Mouse (Mus musculus): ENCODE data around the gene Sbk2. TPM values are rescaled to one million over a fixed set of nuclear protein-coding genes. Genes with fewer than 3 reads are reported as not detected.

The Sbk2 gene
- polyA plus RNA-seq, 1 experiment from 2014 or later, result 0.19 TPM

GRCm38 (mm10) chr7:4899649-4900522 lies 64.3 kb downstream of the Sbk2 start:
- Histone ChIP-seq H3K4me1 (peaks cover 18% of the 10 kb centered on the region), H3K27ac (no peak overlapping the region), H3K27me3 (no peaks in the 10 kb centered on the region), H3K4me2 (peak overlapping the region; percentile 63), H3K4me3 (replicated peaks) (peak overlapping the region; percentile 35), H3K9ac (peak overlapping the region; percentile 17; the same call in 1 of the 2 replicates), H3K36me3 (no peaks in the 10 kb centered on the region), H3K9me3 (replicated peaks) (peaks cover 3% of the 10 kb centered on the region; the same call in 1 of the 2 replicates)
- WGBS, result 4% methylated on average over 19 of the region's 19 CpGs
- peak; percentile 13; the same call in 1 of the 2 replicates for ATAC-seq (replicated peaks; ENCODE audit: low FRiP score)

GRCm38 (mm10) chr7:4898851-4899648 lies 65.2 kb downstream of the Sbk2 start:
- peak; percentile 50 for ATAC-seq (replicated peaks; ENCODE audit: low FRiP score)
- Histone ChIP-seq H3K4me3 (replicated peaks) (peak overlapping the region; percentile 35), H3K9me3 (replicated peaks) (peaks cover 3% of the 10 kb centered on the region; the same call in 1 of the 2 replicates), H3K9ac (peak overlapping the region; percentile 17; the same call in 1 of the 2 replicates), H3K4me1 (peaks cover 18% of the 10 kb centered on the region), H3K4me2 (peak overlapping the region; percentile 63), H3K27me3 (no peaks in the 10 kb centered on the region), H3K27ac (no peak overlapping the region), H3K36me3 (0 out of 2 replicates have a peak, but pooled peaks cover 3% of the 10 kb centered on the region)
- 17% methylated on average over 17 of the region's 18 CpGs for WGBS

- Histone ChIP-seq H3K27me3 (no peaks in the 10 kb centered on the region), H3K9me3 (replicated peaks) (no peaks in the 10 kb centered on the region), H3K4me2 (no peak overlapping the region), H3K27ac (no peak overlapping the region), H3K4me1 (peaks cover 13% of the 10 kb centered on the region), H3K36me3 (0 out of 2 replicates have a peak, but pooled peaks cover 3% of the 10 kb centered on the region), H3K4me3 (replicated peaks) (no peak overlapping the region), H3K9ac (no peak overlapping the region)
- WGBS, result 54% methylated on average over 11 of the region's 11 CpGs
- ATAC-seq (replicated peaks; ENCODE audit: low FRiP score), result no peak
Measured at GRCm38 (mm10) chr7:4895186-4895585, 69.0 kb downstream of the Sbk2 start.

Other genes with a start within 250 kb of the Sbk2 start
- gene Tmem150b, start 239.2 kb downstream of the Sbk2 start, polyA plus RNA-seq (2015; fragmentation: Nextera tagmentation; extraction: Ambion mirVana), result 0.12 TPM in 1 of 2 replicates, not detected in the other
- 79.3 and 90.8 TPM in 2 replicates for gene Kmt5c, start 224.3 kb downstream of the Sbk2 start, polyA plus RNA-seq (2015; fragmentation: Nextera tagmentation; extraction: Ambion mirVana)
- 68.3 and 78.0 TPM in 2 replicates for gene Cox6b2, start 211.3 kb downstream of the Sbk2 start, polyA plus RNA-seq (2015; fragmentation: Nextera tagmentation; extraction: Ambion mirVana)
- gene Fam71e2, start 193.1 kb downstream of the Sbk2 start, polyA plus RNA-seq (2015; fragmentation: Nextera tagmentation; extraction: Ambion mirVana), result not detected in 2 replicates
- 0.27 and 0.30 TPM in 2 replicates for gene Il11, start 181.5 kb downstream of the Sbk2 start, polyA plus RNA-seq (2015; fragmentation: Nextera tagmentation; extraction: Ambion mirVana)
- 1.0 TPM in 1 of 2 replicates, not detected in the other for gene Tmem190, start 181.5 kb downstream of the Sbk2 start, polyA plus RNA-seq (2015; fragmentation: Nextera tagmentation; extraction: Ambion mirVana)
- 12.9 and 14.1 TPM in 2 replicates for gene Tmem238, start 174.8 kb downstream of the Sbk2 start, polyA plus RNA-seq (2015; fragmentation: Nextera tagmentation; extraction: Ambion mirVana)
- 391 and 408 TPM in 2 replicates for gene Rpl28, start 171.5 kb downstream of the Sbk2 start, polyA plus RNA-seq (2015; fragmentation: Nextera tagmentation; extraction: Ambion mirVana)
- gene Ube2s, start 151.8 kb downstream of the Sbk2 start, polyA plus RNA-seq (2015; fragmentation: Nextera tagmentation; extraction: Ambion mirVana), result 384 and 386 TPM in 2 replicates
- gene Shisa7, start 119.7 kb downstream of the Sbk2 start, polyA plus RNA-seq (2015; fragmentation: Nextera tagmentation; extraction: Ambion mirVana), result 0.84 and 0.96 TPM in 2 replicates
- gene Isoc2b, start 94.1 kb downstream of the Sbk2 start, polyA plus RNA-seq (2015; fragmentation: Nextera tagmentation; extraction: Ambion mirVana), result 6.1 and 7.2 TPM in 2 replicates
- gene Isoc2a, start 87.3 kb downstream of the Sbk2 start, polyA plus RNA-seq (2015; fragmentation: Nextera tagmentation; extraction: Ambion mirVana), result 0.93 and 1.2 TPM in 2 replicates
- not detected in 2 replicates for gene Gm36210, start 57.9 kb downstream of the Sbk2 start, polyA plus RNA-seq (2015; fragmentation: Nextera tagmentation; extraction: Ambion mirVana)
- gene Zfp628, start 49.2 kb downstream of the Sbk2 start, polyA plus RNA-seq (2015; fragmentation: Nextera tagmentation; extraction: Ambion mirVana), result 4.0 and 4.1 TPM in 2 replicates
- gene Nat14, start 42.4 kb downstream of the Sbk2 start, polyA plus RNA-seq (2015; fragmentation: Nextera tagmentation; extraction: Ambion mirVana), result 4.2 and 5.3 TPM in 2 replicates
- gene Ssc5d, start 38.6 kb downstream of the Sbk2 start, polyA plus RNA-seq (2015; fragmentation: Nextera tagmentation; extraction: Ambion mirVana), result 1.9 and 2.7 TPM in 2 replicates
- gene Sbk3, start 6.8 kb upstream of the Sbk2 start, polyA plus RNA-seq (2015; fragmentation: Nextera tagmentation; extraction: Ambion mirVana), result not detected in 2 replicates
- 36.7 and 39.9 TPM in 2 replicates for gene Zfp579, start 31.8 kb upstream of the Sbk2 start, polyA plus RNA-seq (2015; fragmentation: Nextera tagmentation; extraction: Ambion mirVana)
- gene Zfp524, start 50.0 kb upstream of the Sbk2 start, polyA plus RNA-seq (2015; fragmentation: Nextera tagmentation; extraction: Ambion mirVana), result 10.4 and 12.7 TPM in 2 replicates
- 46.5 and 53.1 TPM in 2 replicates for gene Fiz1, start 50.3 kb upstream of the Sbk2 start, polyA plus RNA-seq (2015; fragmentation: Nextera tagmentation; extraction: Ambion mirVana)
- 1.6 and 2.5 TPM in 2 replicates for gene Gm44973, start 51.1 kb upstream of the Sbk2 start, polyA plus RNA-seq (2015; fragmentation: Nextera tagmentation; extraction: Ambion mirVana)
- gene Zfp865, start 56.0 kb upstream of the Sbk2 start, polyA plus RNA-seq (2015; fragmentation: Nextera tagmentation; extraction: Ambion mirVana), result 7.2 and 7.6 TPM in 2 replicates
- 24.9 and 27.0 TPM in 2 replicates for gene Ccdc106, start 56.1 kb upstream of the Sbk2 start, polyA plus RNA-seq (2015; fragmentation: Nextera tagmentation; extraction: Ambion mirVana)
- gene 4632433K11Rik, start 69.7 kb upstream of the Sbk2 start, polyA plus RNA-seq (2015; fragmentation: Nextera tagmentation; extraction: Ambion mirVana), result not detected in 2 replicates
- 6.3 and 6.4 TPM in 2 replicates for gene Zfp784, start 74.0 kb upstream of the Sbk2 start, polyA plus RNA-seq (2015; fragmentation: Nextera tagmentation; extraction: Ambion mirVana)
- gene Zfp580, start 87.1 kb upstream of the Sbk2 start, polyA plus RNA-seq (2015; fragmentation: Nextera tagmentation; extraction: Ambion mirVana), result 36.2 and 41.0 TPM in 2 replicates
- 145 and 152 TPM in 2 replicates for gene U2af2, start 97.7 kb upstream of the Sbk2 start, polyA plus RNA-seq (2015; fragmentation: Nextera tagmentation; extraction: Ambion mirVana)
- gene Epn1, start 115.8 kb upstream of the Sbk2 start, polyA plus RNA-seq (2015; fragmentation: Nextera tagmentation; extraction: Ambion mirVana), result 55.5 and 62.2 TPM in 2 replicates
- gene Rfpl4, start 152.5 kb upstream of the Sbk2 start, polyA plus RNA-seq (2015; fragmentation: Nextera tagmentation; extraction: Ambion mirVana), result not detected in 2 replicates
- 0.54 TPM in 1 of 2 replicates, not detected in the other for gene Rasl2-9, start 161.5 kb upstream of the Sbk2 start, polyA plus RNA-seq (2015; fragmentation: Nextera tagmentation; extraction: Ambion mirVana)
- not detected in 2 replicates for gene Vmn1r55, start 185.3 kb upstream of the Sbk2 start, polyA plus RNA-seq (2015; fragmentation: Nextera tagmentation; extraction: Ambion mirVana)
- not detected in 2 replicates for gene Vmn1r56, start 232.3 kb upstream of the Sbk2 start, polyA plus RNA-seq (2015; fragmentation: Nextera tagmentation; extraction: Ambion mirVana)